Mouse (Mus musculus) G1E (cell line): ENCODE results near the gene Slc10a3. TPM values are rescaled to one million over a fixed set of nuclear protein-coding genes. Genes with fewer than 3 reads are reported as not detected.

Experiments
- ATAC-seq: 2 replicates; pipeline ENCODE4 v1.8.0; 2016; ENCODE audit warnings: mild to moderate bottlenecking; ENCODE audit not compliant: insufficient number of reproducible peaks, poor library complexity, low FRiP score, severe bottlenecking; ENCODE audit errors: extremely low read depth
- DNase-seq: peaks from one replicate; pipeline ENCODE4 v3.0.0; 2012; ENCODE audit warnings: low spot score
- H3K27me3 ChIP-seq: 2 replicates; pipeline ENCODE4 v1.6.1; 2012; ENCODE audit warnings: mild to moderate bottlenecking, low read length, inconsistent platforms; ENCODE audit not compliant: insufficient read depth
- H3K36me3 ChIP-seq: replicated peaks from 2 replicates; pipeline ENCODE3; 2012; ENCODE audit warnings: mild to moderate bottlenecking, inconsistent platforms
- H3K4me1 ChIP-seq: 2 replicates; pipeline ENCODE4 v1.6.1; 2012; ENCODE audit warnings: low read depth, low read length, inconsistent platforms, mixed read lengths; ENCODE audit not compliant: insufficient read depth
- H3K4me3 ChIP-seq: 2 replicates; pipeline ENCODE4 v1.5.1; 2012; ENCODE audit warnings: low read depth, mild to moderate bottlenecking, inconsistent platforms, low read length, moderate library complexity, mixed read lengths
- H3K9me3 ChIP-seq: replicated peaks from 2 replicates; pipeline ENCODE4 v1.6.1; 2012; ENCODE audit warnings: inconsistent platforms
- CTCF ChIP-seq: IDR thresholded peaks from 2 replicates; pipeline ENCODE4 v1.5.1; 2012; ENCODE audit warnings: low read depth, low read length, inconsistent platforms, mixed read lengths
- GATA1 ChIP-seq: IDR thresholded peaks from 2 replicates; pipeline ENCODE4 v1.6.1; 2012; ENCODE audit warnings: borderline replicate concordance, low read length, inconsistent platforms, mixed read lengths
- GATA2 ChIP-seq: IDR thresholded peaks from 2 replicates; pipeline ENCODE4 v1.6.1; 2012; ENCODE audit warnings: low read depth, low read length, inconsistent platforms, borderline replicate concordance
- POLR2AphosphoS5 ChIP-seq: IDR thresholded peaks from 2 replicates; pipeline ENCODE4 v1.6.1; 2012; ENCODE audit warnings: low read depth, low read length, inconsistent platforms; ENCODE audit not compliant: insufficient replicate concordance
- TAL1 ChIP-seq: conservative IDR thresholded peaks from 2 replicates; pipeline ENCODE4 v1.6.1; 2012; ENCODE audit warnings: low read depth, low read length, inconsistent platforms, mixed read lengths
- polyA plus RNA-seq: library from polyadenylated mRNA; stranded (reverse); fragments of >175 nt; gene quantifications from 2 replicates; pipeline ENCODE4 v1.2.3, GENCODE M21; 2012
- total RNA-seq, 2 experiments: library from RNA; stranded (forward) in 1 of 2; stranded (reverse) in 1 of 2; fragments of 200-1000 nt in 1 of 2; fragments of >200 nt in 1 of 2; fragmentation: Nextera tagmentation in 1 of 2; gene quantifications; 2 replicates each; pipeline ENCODE4 v1.2.3; 2014 to 2017

The Slc10a3 gene
- total and polyA plus RNA-seq, 3 experiments = 1.1 to 8.5 (median 5.2) TPM

GRCm38 (mm10) chrX:74352645-74353466, 20.3 kb downstream of the Slc10a3 start:
- no peak for TF ChIP-seq TAL1
- no peak for TF ChIP-seq CTCF
- ATAC-seq (no peak), DNase-seq (no peak)
- H3K4me3 ChIP-seq = peak overlapping the region; percentile 70
- peaks cover 6% of the 10 kb centered on the region for H3K4me1 ChIP-seq
- H3K27me3 ChIP-seq = no peaks in the 10 kb centered on the region
- no peaks in the 10 kb centered on the region for H3K36me3 ChIP-seq
- no peaks in the 10 kb centered on the region for H3K9me3 ChIP-seq

- Histone ChIP-seq H3K9me3 (no peaks in the 10 kb centered on the region), H3K4me3 (peak overlapping the region; percentile 72; the same call in 1 of the 2 replicates), H3K27me3 (no peaks in the 10 kb centered on the region), H3K36me3 (peaks cover 47% of the 10 kb centered on the region), H3K4me1 (peaks cover 56% of the 10 kb centered on the region)
- TF ChIP-seq GATA2 = no peak
- no peak for TF ChIP-seq TAL1
- TF ChIP-seq POLR2AphosphoS5 = no peak
- TF ChIP-seq CTCF = no peak
- TF ChIP-seq GATA1 = no peak
- ATAC-seq (no peak), DNase-seq (no peak)
These were observed 42.8 kb downstream of the Slc10a3 start for GRCm38 (mm10) chrX:74330166-74330930.

- TF ChIP-seq GATA1 (no peak), TAL1 (no peak), CTCF (no peak), POLR2AphosphoS5 (no peak), GATA2 (no peak)
- peak overlapping the region; percentile 72 for H3K4me3 ChIP-seq
- H3K27me3 ChIP-seq = no peaks in the 10 kb centered on the region
- peaks cover 54% of the 10 kb centered on the region for H3K4me1 ChIP-seq
- no peak for DNase-seq
- no peak for ATAC-seq
- peaks cover 36% of the 10 kb centered on the region for H3K36me3 ChIP-seq
- H3K9me3 ChIP-seq = no peaks in the 10 kb centered on the region
These were observed 43.9 kb downstream of the Slc10a3 start for GRCm38 (mm10) chrX:74329215-74329671.

GRCm38 (mm10) chrX:74328725-74329161, 44.4 kb downstream of the Slc10a3 start, which contains the start of gene Plxna3:
TSS of gene Plxna3 (plus strand) at chrX:74329066.
- H3K36me3 ChIP-seq = peaks cover 31% of the 10 kb centered on the region
- DNase-seq (peak; percentile 66), ATAC-seq (peak; percentile 57)
- no peaks in the 10 kb centered on the region for H3K9me3 ChIP-seq
- no peak for TF ChIP-seq CTCF
- no peak for TF ChIP-seq POLR2AphosphoS5
- no peak for TF ChIP-seq GATA2
- no peak for TF ChIP-seq GATA1
- TF ChIP-seq TAL1 = no peak
- no peaks in the 10 kb centered on the region for H3K27me3 ChIP-seq
- H3K4me1 ChIP-seq = peaks cover 50% of the 10 kb centered on the region
- peak within 1 kb of the TSS; percentile 72 for H3K4me3 ChIP-seq

Other genes starting within 250 kb of the Slc10a3 start
Only the 20 nearest of the 21 such genes appear.
- 40.1 and 44.3 TPM in 2 replicates for gene Mecp2, start 238.0 kb downstream of the Slc10a3 start, total RNA-seq (2014; fragmentation: Nextera tagmentation)
- gene Mecp2, start 238.0 kb downstream of the Slc10a3 start, total RNA-seq (2017) = 18.1 and 21.2 TPM in 2 replicates
- 47.7 and 50.3 TPM in 2 replicates for gene Mecp2, start 238.0 kb downstream of the Slc10a3 start, polyA plus RNA-seq
- not detected in 2 replicates for gene Tex28, start 205.5 kb downstream of the Slc10a3 start, total RNA-seq (2014; fragmentation: Nextera tagmentation)
- not detected in 2 replicates for gene Tex28, start 205.5 kb downstream of the Slc10a3 start, total RNA-seq (2017)
- gene Tex28, start 205.5 kb downstream of the Slc10a3 start, polyA plus RNA-seq = not detected in 2 replicates
- gene Tktl1, start 196.1 kb downstream of the Slc10a3 start, total RNA-seq (2014; fragmentation: Nextera tagmentation) = not detected in 2 replicates
- gene Tktl1, start 196.1 kb downstream of the Slc10a3 start, total RNA-seq (2017) = 0.38 and 0.52 TPM in 2 replicates
- gene Tktl1, start 196.1 kb downstream of the Slc10a3 start, polyA plus RNA-seq = not detected in 2 replicates
- gene Flna, start 123.5 kb downstream of the Slc10a3 start, total RNA-seq (2014; fragmentation: Nextera tagmentation) = 91.2 and 93.7 TPM in 2 replicates
- gene Flna, start 123.5 kb downstream of the Slc10a3 start, total RNA-seq (2017) = 172 and 186 TPM in 2 replicates
- gene Flna, start 123.5 kb downstream of the Slc10a3 start, polyA plus RNA-seq = 41.2 and 47.1 TPM in 2 replicates
- gene Emd, start 118.7 kb downstream of the Slc10a3 start, total RNA-seq (2014; fragmentation: Nextera tagmentation) = 179 and 186 TPM in 2 replicates
- gene Emd, start 118.7 kb downstream of the Slc10a3 start, total RNA-seq (2017) = 77.4 and 84.2 TPM in 2 replicates
- gene Emd, start 118.7 kb downstream of the Slc10a3 start, polyA plus RNA-seq = 39.7 and 56.5 TPM in 2 replicates
- gene Rpl10, start 102.5 kb downstream of the Slc10a3 start, total RNA-seq (2014; fragmentation: Nextera tagmentation) = 3,507 and 3,613 TPM in 2 replicates
- 1,842 and 1,992 TPM in 2 replicates for gene Rpl10, start 102.5 kb downstream of the Slc10a3 start, total RNA-seq (2017)
- gene Rpl10, start 102.5 kb downstream of the Slc10a3 start, polyA plus RNA-seq = 832 and 1,009 TPM in 2 replicates
- gene Taz, start 91.4 kb downstream of the Slc10a3 start, total RNA-seq (2014; fragmentation: Nextera tagmentation) = 65.1 and 74.6 TPM in 2 replicates
- gene Taz, start 91.4 kb downstream of the Slc10a3 start, total RNA-seq (2017) = 31.4 and 43.4 TPM in 2 replicates
- 27.9 and 29.8 TPM in 2 replicates for gene Taz, start 91.4 kb downstream of the Slc10a3 start, polyA plus RNA-seq
- gene Dnase1l1, start 91.0 kb downstream of the Slc10a3 start, total RNA-seq (2014; fragmentation: Nextera tagmentation) = 25.0 and 25.1 TPM in 2 replicates
- gene Dnase1l1, start 91.0 kb downstream of the Slc10a3 start, total RNA-seq (2017) = 45.4 and 48.7 TPM in 2 replicates
- gene Dnase1l1, start 91.0 kb downstream of the Slc10a3 start, polyA plus RNA-seq = 0.23 and 0.34 TPM in 2 replicates
- 129 and 137 TPM in 2 replicates for gene Atp6ap1, start 76.3 kb downstream of the Slc10a3 start, total RNA-seq (2014; fragmentation: Nextera tagmentation)
- 265 and 297 TPM in 2 replicates for gene Atp6ap1, start 76.3 kb downstream of the Slc10a3 start, total RNA-seq (2017)
- gene Atp6ap1, start 76.3 kb downstream of the Slc10a3 start, polyA plus RNA-seq = 10.4 and 11.2 TPM in 2 replicates
- gene Gdi1, start 68.4 kb downstream of the Slc10a3 start, total RNA-seq (2014; fragmentation: Nextera tagmentation) = 239 and 405 TPM in 2 replicates
- gene Gdi1, start 68.4 kb downstream of the Slc10a3 start, total RNA-seq (2017) = 27.7 and 30.6 TPM in 2 replicates
- gene Gdi1, start 68.4 kb downstream of the Slc10a3 start, polyA plus RNA-seq = 31.8 and 35.0 TPM in 2 replicates
- 37.9 and 41.0 TPM in 2 replicates for gene Fam50a, start 60.3 kb downstream of the Slc10a3 start, total RNA-seq (2014; fragmentation: Nextera tagmentation)
- 78.8 and 99.8 TPM in 2 replicates for gene Fam50a, start 60.3 kb downstream of the Slc10a3 start, total RNA-seq (2017)
- 33.8 and 44.5 TPM in 2 replicates for gene Fam50a, start 60.3 kb downstream of the Slc10a3 start, polyA plus RNA-seq
- gene Plxna3, start 44.3 kb downstream of the Slc10a3 start, total RNA-seq (2014; fragmentation: Nextera tagmentation) = 20.5 and 24.0 TPM in 2 replicates
- gene Plxna3, start 44.3 kb downstream of the Slc10a3 start, total RNA-seq (2017) = 3.0 and 4.6 TPM in 2 replicates
- 18.8 and 19.4 TPM in 2 replicates for gene Plxna3, start 44.3 kb downstream of the Slc10a3 start, polyA plus RNA-seq
- 36.5 and 47.9 TPM in 2 replicates for gene Lage3, start 19.7 kb downstream of the Slc10a3 start, total RNA-seq (2014; fragmentation: Nextera tagmentation)
- 32.5 and 36.9 TPM in 2 replicates for gene Lage3, start 19.7 kb downstream of the Slc10a3 start, total RNA-seq (2017)
- 5.0 and 5.2 TPM in 2 replicates for gene Lage3, start 19.7 kb downstream of the Slc10a3 start, polyA plus RNA-seq
- 29.0 and 31.2 TPM in 2 replicates for gene Ubl4a, start 131 bp downstream of the Slc10a3 start, total RNA-seq (2014; fragmentation: Nextera tagmentation)
- gene Ubl4a, start 131 bp downstream of the Slc10a3 start, total RNA-seq (2017) = 15.6 and 20.6 TPM in 2 replicates
- gene Ubl4a, start 131 bp downstream of the Slc10a3 start, polyA plus RNA-seq = 16.6 and 26.4 TPM in 2 replicates
- 15.7 and 22.3 TPM in 2 replicates for gene Fam3a, start 19.9 kb upstream of the Slc10a3 start, total RNA-seq (2014; fragmentation: Nextera tagmentation)
- gene Fam3a, start 19.9 kb upstream of the Slc10a3 start, total RNA-seq (2017) = 12.5 and 19.1 TPM in 2 replicates
- 3.6 and 7.2 TPM in 2 replicates for gene Fam3a, start 19.9 kb upstream of the Slc10a3 start, polyA plus RNA-seq
- gene Ikbkg, start 19.9 kb upstream of the Slc10a3 start, total RNA-seq (2014; fragmentation: Nextera tagmentation) = 21.2 and 29.1 TPM in 2 replicates
- gene Ikbkg, start 19.9 kb upstream of the Slc10a3 start, total RNA-seq (2017) = 42.3 and 50.9 TPM in 2 replicates
- 19.5 and 23.7 TPM in 2 replicates for gene Ikbkg, start 19.9 kb upstream of the Slc10a3 start, polyA plus RNA-seq
- gene G6pdx, start 55.8 kb upstream of the Slc10a3 start, total RNA-seq (2014; fragmentation: Nextera tagmentation) = 61.5 and 65.0 TPM in 2 replicates
- gene G6pdx, start 55.8 kb upstream of the Slc10a3 start, total RNA-seq (2017) = 40.2 and 40.7 TPM in 2 replicates
- gene G6pdx, start 55.8 kb upstream of the Slc10a3 start, polyA plus RNA-seq = 6.8 and 13.7 TPM in 2 replicates
- gene Gm6880, start 108.0 kb upstream of the Slc10a3 start, total RNA-seq (2014; fragmentation: Nextera tagmentation) = not detected in 2 replicates
- not detected in 2 replicates for gene Gm6880, start 108.0 kb upstream of the Slc10a3 start, total RNA-seq (2017)
- not detected in 2 replicates for gene Gm6880, start 108.0 kb upstream of the Slc10a3 start, polyA plus RNA-seq
- not detected in 2 replicates for gene Olfr1326-ps1, start 201.5 kb upstream of the Slc10a3 start, total RNA-seq (2014; fragmentation: Nextera tagmentation)
- gene Olfr1326-ps1, start 201.5 kb upstream of the Slc10a3 start, total RNA-seq (2017) = 0.05 and 0.06 TPM in 2 replicates
- not detected in 2 replicates for gene Olfr1326-ps1, start 201.5 kb upstream of the Slc10a3 start, polyA plus RNA-seq
- not detected in 2 replicates for gene Olfr1325, start 219.3 kb upstream of the Slc10a3 start, total RNA-seq (2014; fragmentation: Nextera tagmentation)
- 0.05 and 0.06 TPM in 2 replicates for gene Olfr1325, start 219.3 kb upstream of the Slc10a3 start, total RNA-seq (2017)
- gene Olfr1325, start 219.3 kb upstream of the Slc10a3 start, polyA plus RNA-seq = not detected in 2 replicates